Mouse (Mus musculus) stomach, embryonic 16.5 days (tissue): Measurements from ENCODE around the gene Agpat2. TPM values are rescaled to one million over a fixed set of nuclear protein-coding genes. Genes with fewer than 3 reads are reported as not detected.

Source experiments
- ATAC-seq: fragments of 200-750 bp; cut with Nextera tagmentation; 2 replicates; pipeline ENCODE4 v1.8.0; 2017; ENCODE audit warnings: moderate number of reproducible peaks, moderate TSS enrichment; ENCODE audit not compliant: insufficient read depth, low FRiP score
- H3K27ac ChIP-seq: fragments of 300-500 bp; sonication (generic); 2 replicates; pipeline ENCODE4 v1.5.1; 2014; ENCODE audit warnings: low read length
- H3K27me3 ChIP-seq: fragments of 300-500 bp; sonication (generic); 2 replicates; pipeline ENCODE4 v1.6.1; 2014; ENCODE audit warnings: low read length, control low read depth, mixed read lengths; ENCODE audit not compliant: control insufficient read depth, insufficient read depth
- H3K36me3 ChIP-seq: fragments of 300-500 bp; sonication (generic); 2 replicates; pipeline ENCODE4 v1.6.1; 2014; ENCODE audit warnings: low read length; ENCODE audit not compliant: control insufficient read depth, insufficient read depth
- H3K4me1 ChIP-seq: fragments of 300-500 bp; sonication (generic); 2 replicates; pipeline ENCODE4 v1.6.1; 2014; ENCODE audit warnings: low read length, control low read depth, mixed read lengths; ENCODE audit not compliant: control insufficient read depth, insufficient read depth
- H3K4me2 ChIP-seq: fragments of 300-500 bp; sonication (generic); 2 replicates; pipeline ENCODE4 v1.6.1; 2014; ENCODE audit warnings: low read depth, low read length, mixed read lengths
- H3K4me3 ChIP-seq: fragments of 300-500 bp; sonication (generic); replicated peaks from 2 replicates; pipeline ENCODE4 v1.5.1; 2014; ENCODE audit warnings: mild to moderate bottlenecking, low read length
- H3K9ac ChIP-seq: fragments of 300-500 bp; sonication (generic); 2 replicates; pipeline ENCODE4 v1.6.1; 2014; ENCODE audit warnings: low read length
- H3K9me3 ChIP-seq: fragments of 300-500 bp; sonication (generic); replicated peaks from 2 replicates; pipeline ENCODE4 v1.6.1; 2016; ENCODE audit warnings: low read length, control low read depth; ENCODE audit not compliant: control insufficient read depth
- WGBS: fragments of 180-500 bp; shearing (Covaris S2); extraction: QIAGEN DNeasy Blood & Tissue Kit; methylation state at CpG from one replicate; pipeline ENCODE4 v1.1.7; 2014; 5-methylcytosine and 5-hydroxymethylcytosine counted together
- polyA plus RNA-seq: library from polyadenylated mRNA; unstranded; fragments of >200 nt; fragmentation: Nextera tagmentation; extraction: Ambion mirVana; gene quantifications from 2 replicates; pipeline ENCODE4 v1.2.1, GENCODE M21; 2015

Agpat2 gene
- polyA plus RNA-seq, 1 experiment from 2014 or later = 66.8 TPM

GRCm38 (mm10) chr2:26611896-26612295 lies 7.7 kb upstream of the Agpat2 start:
- peak overlapping the region; percentile 54; the same call in 1 of the 2 replicates for H3K27ac ChIP-seq
- no peaks in the 10 kb centered on the region for H3K36me3 ChIP-seq
- no peak overlapping the region for H3K4me3 ChIP-seq
- no peaks in the 10 kb centered on the region for H3K27me3 ChIP-seq
- ATAC-seq = no peak
- H3K4me1 ChIP-seq = peaks cover 11% of the 10 kb centered on the region
- H3K9me3 ChIP-seq = no peaks in the 10 kb centered on the region
- no peak overlapping the region for H3K4me2 ChIP-seq
- no peak overlapping the region for H3K9ac ChIP-seq

- ATAC-seq = peak; percentile 89
Observed at GRCm38 (mm10) chr2:26611054-26611453, 6.8 kb upstream of the Agpat2 start.

GRCm38 (mm10) chr2:26610526-26610925 lies 6.3 kb upstream of the Agpat2 start:
- ATAC-seq = no peak
- 77% methylated on average over 3 of the region's 3 CpGs for WGBS
- H3K4me2 ChIP-seq = no peak overlapping the region
- 0 out of 2 replicates have a peak overlapping the region, but pooled peaks have one; percentile 29 for H3K9ac ChIP-seq
- H3K4me1 ChIP-seq = peaks cover 18% of the 10 kb centered on the region
- H3K36me3 ChIP-seq = no peaks in the 10 kb centered on the region
- H3K27me3 ChIP-seq = no peaks in the 10 kb centered on the region
- H3K4me3 ChIP-seq = no peak overlapping the region
- peak overlapping the region; percentile 39; the same call in 1 of the 2 replicates for H3K27ac ChIP-seq
- H3K9me3 ChIP-seq = no peaks in the 10 kb centered on the region

More at GRCm38 (mm10) chr2:26611054-26611453, 6.8 kb upstream of the Agpat2 start:
- H3K36me3 ChIP-seq = no peaks in the 10 kb centered on the region
- H3K9me3 ChIP-seq = no peaks in the 10 kb centered on the region
- no peak overlapping the region for H3K4me2 ChIP-seq
- H3K27ac ChIP-seq = peak overlapping the region; percentile 54
- H3K4me3 ChIP-seq = no peak overlapping the region
- H3K4me1 ChIP-seq = peaks cover 18% of the 10 kb centered on the region
- H3K9ac ChIP-seq = no peak overlapping the region
- H3K27me3 ChIP-seq = no peaks in the 10 kb centered on the region

- Histone ChIP-seq H3K27ac (no peak overlapping the region), H3K27me3 (no peaks in the 10 kb centered on the region), H3K4me3 (no peak overlapping the region), H3K36me3 (no peaks in the 10 kb centered on the region), H3K9me3 (no peaks in the 10 kb centered on the region), H3K4me1 (peaks cover 22% of the 10 kb centered on the region), H3K4me2 (no peak overlapping the region), H3K9ac (no peak overlapping the region)
- no peak for ATAC-seq
Observed at GRCm38 (mm10) chr2:26609261-26609661, 5.0 kb upstream of the Agpat2 start.

GRCm38 (mm10) chr2:26608781-26609180 lies 4.6 kb upstream of the Agpat2 start:
- peaks cover 22% of the 10 kb centered on the region for H3K4me1 ChIP-seq
- H3K4me2 ChIP-seq = no peak overlapping the region
- H3K36me3 ChIP-seq = no peaks in the 10 kb centered on the region
- ATAC-seq = no peak
- H3K9ac ChIP-seq = no peak overlapping the region
- H3K9me3 ChIP-seq = no peaks in the 10 kb centered on the region
- no peak overlapping the region for H3K27ac ChIP-seq
- H3K4me3 ChIP-seq = no peak overlapping the region
- H3K27me3 ChIP-seq = no peaks in the 10 kb centered on the region

GRCm38 (mm10) chr2:26607056-26607910 lies 3.1 kb upstream of the Agpat2 start:
- H3K27me3 ChIP-seq = no peaks in the 10 kb centered on the region
- H3K4me3 ChIP-seq = no peak overlapping the region
- peak overlapping the region; percentile 77 for H3K27ac ChIP-seq
- peak overlapping the region; percentile 58 for H3K9ac ChIP-seq
- H3K4me2 ChIP-seq = 0 out of 2 replicates have a peak overlapping the region, but pooled peaks have one; percentile 5
- no peaks in the 10 kb centered on the region for H3K9me3 ChIP-seq
- ATAC-seq = 0 out of 2 replicates have a peak, but pooled peaks have one; percentile 6
- no peaks in the 10 kb centered on the region for H3K36me3 ChIP-seq
- peaks cover 30% of the 10 kb centered on the region for H3K4me1 ChIP-seq
- 31% methylated on average over 6 of the region's 6 CpGs for WGBS

GRCm38 (mm10) chr2:26606579-26606978 lies 2.4 kb upstream of the Agpat2 start:
- H3K27me3 ChIP-seq = no peaks in the 10 kb centered on the region
- no peaks in the 10 kb centered on the region for H3K9me3 ChIP-seq
- H3K4me3 ChIP-seq = no peak overlapping the region
- WGBS = 64% methylated on average over 3 of the region's 3 CpGs
- H3K9ac ChIP-seq = peak overlapping the region; percentile 58
- no peaks in the 10 kb centered on the region for H3K36me3 ChIP-seq
- H3K4me1 ChIP-seq = peaks cover 30% of the 10 kb centered on the region
- no peak for ATAC-seq
- H3K27ac ChIP-seq = peak overlapping the region; percentile 77
- 0 out of 2 replicates have a peak overlapping the region, but pooled peaks have one; percentile 5 for H3K4me2 ChIP-seq

GRCm38 (mm10) chr2:26605331-26605730 lies 1.1 kb upstream of the Agpat2 start:
- no peaks in the 10 kb centered on the region for H3K27me3 ChIP-seq
- peaks cover 30% of the 10 kb centered on the region for H3K4me1 ChIP-seq
- H3K9me3 ChIP-seq = no peaks in the 10 kb centered on the region
- no peak overlapping the region for H3K9ac ChIP-seq
- no peak overlapping the region for H3K27ac ChIP-seq
- WGBS = 83% methylated on average over 8 of the region's 8 CpGs
- no peak overlapping the region for H3K4me3 ChIP-seq
- no peak for ATAC-seq
- no peaks in the 10 kb centered on the region for H3K36me3 ChIP-seq
- H3K4me2 ChIP-seq = no peak overlapping the region

- 3% methylated on average over 6 of the region's 6 CpGs for WGBS
- peaks cover 30% of the 10 kb centered on the region for H3K4me1 ChIP-seq
- peak overlapping the region; percentile 94 for H3K27ac ChIP-seq
- ATAC-seq = no peak
- peak overlapping the region; percentile 87 for H3K4me2 ChIP-seq
- no peaks in the 10 kb centered on the region for H3K36me3 ChIP-seq
- H3K27me3 ChIP-seq = no peaks in the 10 kb centered on the region
- H3K9ac ChIP-seq = peak overlapping the region; percentile 92
- no peaks in the 10 kb centered on the region for H3K9me3 ChIP-seq
- peak overlapping the region; percentile 76 for H3K4me3 ChIP-seq
Observed at GRCm38 (mm10) chr2:26603159-26603558, 1.1 kb downstream of the Agpat2 start.
